Comparison of ENCODE assay signal across 9 mouse cellular contexts in genomic region chr8:122834971-122835370, GRCm38 (mm10). TPM values are rescaled to one million over a fixed set of nuclear protein-coding genes. Genes with fewer than 3 reads are reported as not detected.
DNase-seq lines count a peak whose midpoint lies in the region; ATAC-seq lines count a peak whose summit lies in the region.
"Had no signal": no experiment of that assay in that cellular context is flagged by ENCODE, and none has a peak within 500 bp of the region (broad histone marks: within the 10 kb centered on the region; RNA-seq: fewer than 3 reads in every experiment).

No protein-coding gene starts in this region.

- no peak overlapping the region for H3K27ac ChIP-seq in forebrain, embryonic 13.5 days

- H3K4me1 ChIP-seq in forebrain, embryonic 13.5 days = peaks cover 3% of the 10 kb centered on the region; the same call in 1 of the 2 replicates

- peak; percentile 93 for DNase-seq in MEL-GATA-1-ER (ENCODE audit: extremely low read depth, low read depth)
- peak; percentile 75 for DNase-seq in c-Kit-positive CD71-positive TER-119-negative erythroid progenitor cells, embryonic 14.5 days (ENCODE audit: low read depth)
- DNase-seq in heart, postnatal 4 days = peak; percentile 85
- DNase-seq in layer of hippocampus, postnatal 10 days (ENCODE audit: low spot score in 2 of 2) = peak; percentile 77 to 83
- DNase-seq in lung, postnatal 10 days = peak; percentile 84
- peak; percentile 66 for DNase-seq in right cerebral cortex, postnatal 25 days
- DNase-seq in urinary bladder, postnatal 25 days (ENCODE audit: low spot score) = peak; percentile 75

- no peaks in the 10 kb centered on the region for H3K36me3 ChIP-seq in forebrain, embryonic 13.5 days (ENCODE audit: poor library complexity, severe bottlenecking)

- ATAC-seq in forebrain, embryonic 13.5 days = peak; percentile 46; the same call in 1 of the 2 replicates

- no peak overlapping the region for H3K9ac ChIP-seq in forebrain, embryonic 13.5 days

- 25% methylated on average over 8 of the region's 8 CpGs for WGBS in forebrain, embryonic 13.5 days

- H3K9me3 ChIP-seq in forebrain, embryonic 13.5 days (replicated peaks) = no peaks in the 10 kb centered on the region

- H3K4me2 ChIP-seq in forebrain, embryonic 13.5 days = no peak overlapping the region

- H3K27me3 ChIP-seq in forebrain, embryonic 13.5 days = peaks cover 11% of the 10 kb centered on the region

- no peak overlapping the region for H3K4me3 ChIP-seq in forebrain, embryonic 13.5 days
- H3K4me3 ChIP-seq: myocyte had no signal

RNA-seq across cellular contexts. Expression of gene Cdh15, which starts 12.8 kb away (rescaled TPM):
- polyA plus RNA-seq in forebrain, embryonic 13.5 days (2015; fragmentation: Nextera tagmentation; extraction: Ambion mirVana) = 0.28 and 0.74 TPM in 2 replicates
- under 1 TPM in 1 of 2 experiments, not detected in 1; 0.16 TPM for total RNA-seq in heart, postnatal 4 days (2021)
- total RNA-seq in layer of hippocampus, postnatal 10 days (2021) = 1 to 10 TPM; 1.5 TPM

RNA-seq across cellular contexts. Expression of gene Acsf3, which starts 59.7 kb away (rescaled TPM):
- polyA plus RNA-seq in forebrain, embryonic 13.5 days (2015; fragmentation: Nextera tagmentation; extraction: Ambion mirVana) = 15.4 and 17.4 TPM in 2 replicates
- total RNA-seq in heart, postnatal 4 days (2021) = 10 to 100 TPM; 23.8 to 24.9 TPM
- total RNA-seq in layer of hippocampus, postnatal 10 days (2021) = 10 to 100 TPM; 15.7 to 16.3 TPM
